Mouse (Mus musculus) neural tube, embryonic 11.5 days (tissue): Measurements from ENCODE around the gene Prss35. TPM values are rescaled to one million over a fixed set of nuclear protein-coding genes. Genes with fewer than 3 reads are reported as not detected.
A peak's percentile ranks its signal among the peaks of the same experiment; 100 is the strongest.

Experiments used
- ATAC-seq: fragments of 200-750 bp; cut with Nextera tagmentation; 2 replicates; pipeline ENCODE4 v1.8.0; 2017; ENCODE audit warnings: moderate number of reproducible peaks, mild to moderate bottlenecking, moderate TSS enrichment, moderate library complexity; ENCODE audit not compliant: insufficient read depth, low FRiP score, low TSS enrichment
- DNase-seq: peaks from one replicate; pipeline ENCODE4 v3.0.0-alpha.2; 2015; ENCODE audit warnings: low spot score
- H3K27ac ChIP-seq: fragments of 300-500 bp; sonication (generic); 2 replicates; pipeline ENCODE4 v1.5.1; 2014; ENCODE audit warnings: low read depth, mild to moderate bottlenecking, low read length
- H3K27me3 ChIP-seq: fragments of 300-500 bp; sonication (generic); 2 replicates; pipeline ENCODE4 v1.6.1; 2014; ENCODE audit warnings: mild to moderate bottlenecking, low read length, mixed read lengths; ENCODE audit not compliant: control insufficient read depth, insufficient read depth
- H3K36me3 ChIP-seq: fragments of 300-500 bp; sonication (generic); 2 replicates; pipeline ENCODE4 v1.6.1; 2014; ENCODE audit warnings: mild to moderate bottlenecking, low read length, moderate library complexity, mixed read lengths; ENCODE audit not compliant: control insufficient read depth, insufficient read depth
- H3K4me1 ChIP-seq: fragments of 300-500 bp; sonication (generic); 2 replicates; pipeline ENCODE4 v1.6.1; 2014; ENCODE audit warnings: low read length, mixed read lengths; ENCODE audit not compliant: control insufficient read depth, insufficient read depth
- H3K4me2 ChIP-seq: fragments of 300-500 bp; sonication (generic); 2 replicates; pipeline ENCODE4 v1.6.1; 2014; ENCODE audit warnings: low read depth, mild to moderate bottlenecking, moderate library complexity
- H3K4me3 ChIP-seq: fragments of 300-500 bp; sonication (generic); 2 replicates; pipeline ENCODE4 v1.5.1; 2014; ENCODE audit warnings: low read depth, low read length
- H3K9ac ChIP-seq: fragments of 300-500 bp; sonication (generic); 2 replicates; pipeline ENCODE4 v1.6.1; 2014; ENCODE audit warnings: mild to moderate bottlenecking, low read length
- H3K9me3 ChIP-seq: fragments of 300-500 bp; sonication (generic); 2 replicates; pipeline ENCODE4 v1.6.1; 2016; ENCODE audit warnings: low read length; ENCODE audit not compliant: control insufficient read depth
- WGBS: fragments of 180-500 bp; shearing (Covaris S2); extraction: QIAGEN DNeasy Blood & Tissue Kit; methylation state at CpG from one replicate; pipeline ENCODE4 v1.1.7; 2014; 5-methylcytosine and 5-hydroxymethylcytosine counted together
- polyA plus RNA-seq: library from polyadenylated mRNA; unstranded; fragments of >200 nt; fragmentation: Nextera tagmentation; extraction: Ambion mirVana; gene quantifications from 2 replicates; pipeline ENCODE4 v1.2.1, GENCODE M21; 2014

Prss35 gene
- polyA plus RNA-seq, 1 experiment from 2014 or later, result 1.9 TPM

- no peak for DNase-seq
Observed at GRCm38 (mm10) chr9:86738801-86739200, 4.6 kb upstream of the Prss35 start.

GRCm38 (mm10) chr9:86739971-86740370, 3.5 kb upstream of the Prss35 start:
- no peak overlapping the region for H3K9ac ChIP-seq
- H3K4me3 ChIP-seq, result no peak overlapping the region

More at GRCm38 (mm10) chr9:86738801-86739200, 4.6 kb upstream of the Prss35 start:
- Histone ChIP-seq H3K9ac (no peak overlapping the region), H3K36me3 (no peaks in the 10 kb centered on the region), H3K4me1 (no peaks in the 10 kb centered on the region), H3K4me3 (no peak overlapping the region), H3K27me3 (no peaks in the 10 kb centered on the region), H3K9me3 (no peaks in the 10 kb centered on the region), H3K27ac (no peak overlapping the region), H3K4me2 (no peak overlapping the region)
- no peak for ATAC-seq
- 94% methylated on average over 8 of the region's 8 CpGs for WGBS

GRCm38 (mm10) chr9:86744041-86744440, 592 bp downstream of the Prss35 start:
- Histone ChIP-seq H3K4me3 (no peak overlapping the region), H3K27me3 (no peaks in the 10 kb centered on the region), H3K9ac (no peak overlapping the region), H3K4me1 (no peaks in the 10 kb centered on the region), H3K27ac (no peak overlapping the region), H3K4me2 (no peak overlapping the region), H3K9me3 (no peaks in the 10 kb centered on the region), H3K36me3 (no peaks in the 10 kb centered on the region)
- WGBS, result 40% methylated on average over 5 of the region's 5 CpGs
- ATAC-seq (no peak), DNase-seq (no peak)

More at GRCm38 (mm10) chr9:86739971-86740370, 3.5 kb upstream of the Prss35 start:
- Histone ChIP-seq H3K9me3 (no peaks in the 10 kb centered on the region), H3K4me1 (no peaks in the 10 kb centered on the region), H3K27ac (no peak overlapping the region), H3K36me3 (no peaks in the 10 kb centered on the region), H3K27me3 (no peaks in the 10 kb centered on the region), H3K4me2 (no peak overlapping the region)
- 28% methylated on average over 3 of the region's 3 CpGs for WGBS
- no peak for DNase-seq
- ATAC-seq, result no peak

- H3K9me3 ChIP-seq, result no peaks in the 10 kb centered on the region
- H3K36me3 ChIP-seq, result no peaks in the 10 kb centered on the region
- peak; percentile 56 for ATAC-seq
- no peak overlapping the region for H3K9ac ChIP-seq
- DNase-seq, result peak; percentile 64
- no peaks in the 10 kb centered on the region for H3K27me3 ChIP-seq
- WGBS, result 39% methylated on average over 13 of the region's 13 CpGs
- H3K27ac ChIP-seq, result no peak overlapping the region
- no peak overlapping the region for H3K4me2 ChIP-seq
- no peaks in the 10 kb centered on the region for H3K4me1 ChIP-seq
- H3K4me3 ChIP-seq, result no peak overlapping the region
Observed at GRCm38 (mm10) chr9:86745926-86746581, 2.6 kb downstream of the Prss35 start.

GRCm38 (mm10) chr9:86762477-86763376, 19.3 kb downstream of the Prss35 start:
- Histone ChIP-seq H3K27me3 (no peaks in the 10 kb centered on the region), H3K36me3 (no peaks in the 10 kb centered on the region), H3K4me3 (no peak overlapping the region), H3K4me1 (no peaks in the 10 kb centered on the region), H3K27ac (no peak overlapping the region), H3K4me2 (no peak overlapping the region), H3K9ac (no peak overlapping the region), H3K9me3 (no peaks in the 10 kb centered on the region)
- DNase-seq, result peak; percentile 25
- 52% methylated on average over 8 of the region's 8 CpGs for WGBS
- no peak for ATAC-seq

GRCm38 (mm10) chr9:86764002-86764401, 20.6 kb downstream of the Prss35 start:
- H3K9me3 ChIP-seq, result no peaks in the 10 kb centered on the region
- no peaks in the 10 kb centered on the region for H3K36me3 ChIP-seq
- no peak overlapping the region for H3K4me3 ChIP-seq
- WGBS, result 75% methylated on average over 2 of the region's 2 CpGs
- H3K27me3 ChIP-seq, result no peaks in the 10 kb centered on the region
- DNase-seq (no peak), ATAC-seq (no peak)
- H3K4me2 ChIP-seq, result no peak overlapping the region
- no peak overlapping the region for H3K9ac ChIP-seq
- H3K4me1 ChIP-seq, result no peaks in the 10 kb centered on the region
- H3K27ac ChIP-seq, result no peak overlapping the region

GRCm38 (mm10) chr9:86766991-86767390, 23.5 kb downstream of the Prss35 start:
- H3K4me2 ChIP-seq, result no peak overlapping the region
- H3K4me3 ChIP-seq, result no peak overlapping the region
- H3K9me3 ChIP-seq, result no peaks in the 10 kb centered on the region
- 81% methylated on average over 10 of the region's 10 CpGs for WGBS
- H3K27ac ChIP-seq, result no peak overlapping the region
- ATAC-seq, result no peak
- H3K36me3 ChIP-seq, result no peaks in the 10 kb centered on the region
- H3K9ac ChIP-seq, result no peak overlapping the region
- no peaks in the 10 kb centered on the region for H3K27me3 ChIP-seq
- no peak for DNase-seq
- no peaks in the 10 kb centered on the region for H3K4me1 ChIP-seq

GRCm38 (mm10) chr9:86772897-86773296, 29.4 kb downstream of the Prss35 start:
- Histone ChIP-seq H3K27me3 (no peaks in the 10 kb centered on the region), H3K27ac (no peak overlapping the region), H3K9ac (no peak overlapping the region), H3K4me2 (no peak overlapping the region), H3K4me1 (no peaks in the 10 kb centered on the region), H3K4me3 (no peak overlapping the region), H3K9me3 (no peaks in the 10 kb centered on the region), H3K36me3 (no peaks in the 10 kb centered on the region)
- DNase-seq (no peak), ATAC-seq (no peak)
- 79% methylated on average over 3 of the region's 3 CpGs for WGBS
